Mouse (Mus musculus) intestine, embryonic 16.5 days (tissue): ENCODE data around the gene Mgll. TPM values are rescaled to one million over a fixed set of nuclear protein-coding genes. Genes with fewer than 3 reads are reported as not detected.

Experiments used
- ATAC-seq: fragments of 200-750 bp; cut with Nextera tagmentation; 2 replicates; pipeline ENCODE4 v1.8.0; 2017; ENCODE audit warnings: moderate TSS enrichment, moderate library complexity
- H3K27ac ChIP-seq: fragments of 300-500 bp; sonication (generic); 2 replicates; pipeline ENCODE4 v1.5.1; 2014; ENCODE audit warnings: mild to moderate bottlenecking, low read length
- H3K27me3 ChIP-seq: fragments of 300-500 bp; sonication (generic); replicated peaks from 2 replicates; pipeline ENCODE4 v1.6.1; 2014; ENCODE audit warnings: low read length, control low read depth, mixed read lengths; ENCODE audit not compliant: control insufficient read depth, insufficient read depth
- H3K36me3 ChIP-seq: fragments of 300-500 bp; sonication (generic); 2 replicates; pipeline ENCODE4 v1.6.1; 2014; ENCODE audit warnings: low read length, control low read depth; ENCODE audit not compliant: control insufficient read depth, insufficient read depth
- H3K4me1 ChIP-seq: fragments of 300-500 bp; sonication (generic); 2 replicates; pipeline ENCODE4 v1.6.1; 2014; ENCODE audit warnings: low read length, control low read depth, mixed read lengths; ENCODE audit not compliant: control insufficient read depth, insufficient read depth
- H3K4me2 ChIP-seq: fragments of 300-500 bp; sonication (generic); 2 replicates; pipeline ENCODE4 v1.6.1; 2014; ENCODE audit warnings: low read depth, low read length, control low read depth
- H3K4me3 ChIP-seq: fragments of 300-500 bp; sonication (generic); 2 replicates; pipeline ENCODE4 v1.5.1; 2014; ENCODE audit warnings: mild to moderate bottlenecking, low read length
- H3K9ac ChIP-seq: fragments of 300-500 bp; sonication (generic); 2 replicates; pipeline ENCODE4 v1.6.1; 2014; ENCODE audit warnings: low read depth, low read length
- H3K9me3 ChIP-seq: fragments of 300-500 bp; sonication (generic); 2 replicates; pipeline ENCODE4 v1.6.1; 2016; ENCODE audit warnings: low read length, control low read depth; ENCODE audit not compliant: control insufficient read depth
- WGBS: fragments of 180-500 bp; shearing (Covaris S2); extraction: QIAGEN DNeasy Blood & Tissue Kit; methylation state at CpG from one replicate; pipeline ENCODE4 v1.1.7; 2014; 5-methylcytosine and 5-hydroxymethylcytosine counted together
- polyA plus RNA-seq: library from polyadenylated mRNA; unstranded; fragments of >200 nt; fragmentation: Nextera tagmentation; extraction: Ambion mirVana; gene quantifications from 2 replicates; pipeline ENCODE4 v1.2.1, GENCODE M21; 2015

Mgll gene
- 73.3 and 82.8 TPM in 2 replicates for polyA plus RNA-seq

- WGBS, result under 1% methylated on average over 105 of the region's 105 CpGs
These were observed at the start of gene Mgll for GRCm38 (mm10) chr6:88724313-88725195. TSS of gene Mgll (plus strand) at chr6:88724412.

GRCm38 (mm10) chr6:88675815-88676214 is 48.4 kb upstream of the Mgll start:
- Histone ChIP-seq H3K9me3 (no peaks in the 10 kb centered on the region), H3K27me3 (no peaks in the 10 kb centered on the region), H3K4me3 (no peak overlapping the region), H3K36me3 (no peaks in the 10 kb centered on the region), H3K27ac (no peak overlapping the region), H3K4me2 (no peak overlapping the region), H3K4me1 (no peaks in the 10 kb centered on the region), H3K9ac (no peak overlapping the region)
- ATAC-seq, result no peak
- 74% methylated on average over 2 of the region's 2 CpGs for WGBS

More at GRCm38 (mm10) chr6:88724313-88725195, at the start of gene Mgll:
- Histone ChIP-seq H3K4me2 (peak within 1 kb of the TSS; percentile 94), H3K9me3 (no peaks in the 10 kb centered on the region), H3K9ac (peak within 1 kb of the TSS; percentile 85), H3K36me3 (no peaks in the 10 kb centered on the region), H3K4me1 (peaks cover 25% of the 10 kb centered on the region), H3K27ac (peak within 1 kb of the TSS; percentile 73), H3K27me3 (0 out of 2 replicates have a peak, but pooled peaks cover 4% of the 10 kb centered on the region), H3K4me3 (peak within 1 kb of the TSS; percentile 78)
- ATAC-seq, result peak; percentile 89

- no peaks in the 10 kb centered on the region for H3K36me3 ChIP-seq
- 89% methylated on average over 6 of the region's 6 CpGs for WGBS
- no peaks in the 10 kb centered on the region for H3K27me3 ChIP-seq
- H3K9ac ChIP-seq, result no peak overlapping the region
- no peak overlapping the region for H3K4me2 ChIP-seq
- H3K4me3 ChIP-seq, result no peak overlapping the region
- H3K4me1 ChIP-seq, result no peaks in the 10 kb centered on the region
- H3K9me3 ChIP-seq, result no peaks in the 10 kb centered on the region
- ATAC-seq, result no peak
- no peak overlapping the region for H3K27ac ChIP-seq
These were observed 47.2 kb upstream of the Mgll start for GRCm38 (mm10) chr6:88676753-88677736.

GRCm38 (mm10) chr6:88677738-88678137 is 46.5 kb upstream of the Mgll start:
- Histone ChIP-seq H3K9ac (no peak overlapping the region), H3K4me1 (no peaks in the 10 kb centered on the region), H3K27ac (no peak overlapping the region), H3K27me3 (no peaks in the 10 kb centered on the region), H3K36me3 (no peaks in the 10 kb centered on the region), H3K4me2 (no peak overlapping the region), H3K4me3 (no peak overlapping the region), H3K9me3 (no peaks in the 10 kb centered on the region)
- WGBS, result 64% methylated on average over 2 of the region's 2 CpGs
- ATAC-seq, result no peak

- 81% methylated on average over 3 of the region's 3 CpGs for WGBS
- no peak for ATAC-seq
- Histone ChIP-seq H3K4me3 (no peak overlapping the region), H3K4me2 (no peak overlapping the region), H3K27me3 (no peaks in the 10 kb centered on the region), H3K9ac (no peak overlapping the region), H3K9me3 (no peaks in the 10 kb centered on the region), H3K4me1 (peaks cover 6% of the 10 kb centered on the region; the same call in 1 of the 2 replicates), H3K27ac (no peak overlapping the region), H3K36me3 (no peaks in the 10 kb centered on the region)
These were observed 43.2 kb upstream of the Mgll start for GRCm38 (mm10) chr6:88681026-88681425.

GRCm38 (mm10) chr6:88683380-88684053 is 40.7 kb upstream of the Mgll start:
- no peak for ATAC-seq
- H3K27me3 ChIP-seq, result no peaks in the 10 kb centered on the region
- H3K4me1 ChIP-seq, result peaks cover 18% of the 10 kb centered on the region
- H3K4me2 ChIP-seq, result no peak overlapping the region
- H3K9ac ChIP-seq, result no peak overlapping the region
- no peaks in the 10 kb centered on the region for H3K36me3 ChIP-seq
- H3K4me3 ChIP-seq, result no peak overlapping the region
- H3K9me3 ChIP-seq, result no peaks in the 10 kb centered on the region
- 38% methylated on average over 7 of the region's 7 CpGs for WGBS
- H3K27ac ChIP-seq, result 0 out of 2 replicates have a peak overlapping the region, but pooled peaks have one; percentile 43

GRCm38 (mm10) chr6:88688171-88688570 is 36.0 kb upstream of the Mgll start:
- 55% methylated on average over 11 of the region's 11 CpGs for WGBS
- Histone ChIP-seq H3K4me2 (no peak overlapping the region), H3K36me3 (no peaks in the 10 kb centered on the region), H3K27ac (peak overlapping the region; percentile 92), H3K9me3 (no peaks in the 10 kb centered on the region), H3K4me1 (peaks cover 19% of the 10 kb centered on the region), H3K27me3 (no peaks in the 10 kb centered on the region), H3K9ac (no peak overlapping the region), H3K4me3 (no peak overlapping the region)
- no peak for ATAC-seq

GRCm38 (mm10) chr6:88688712-88689111 is 35.5 kb upstream of the Mgll start:
- Histone ChIP-seq H3K27me3 (no peaks in the 10 kb centered on the region), H3K4me1 (peaks cover 18% of the 10 kb centered on the region), H3K4me3 (no peak overlapping the region), H3K36me3 (no peaks in the 10 kb centered on the region), H3K9me3 (no peaks in the 10 kb centered on the region), H3K4me2 (no peak overlapping the region), H3K27ac (peak overlapping the region; percentile 92), H3K9ac (no peak overlapping the region)
- ATAC-seq, result peak; percentile 40; the same call in 1 of the 2 replicates
- 43% methylated on average over 3 of the region's 3 CpGs for WGBS
